ENCODE assay signal across 35 mouse cellular contexts in the genomic region with DNA sequence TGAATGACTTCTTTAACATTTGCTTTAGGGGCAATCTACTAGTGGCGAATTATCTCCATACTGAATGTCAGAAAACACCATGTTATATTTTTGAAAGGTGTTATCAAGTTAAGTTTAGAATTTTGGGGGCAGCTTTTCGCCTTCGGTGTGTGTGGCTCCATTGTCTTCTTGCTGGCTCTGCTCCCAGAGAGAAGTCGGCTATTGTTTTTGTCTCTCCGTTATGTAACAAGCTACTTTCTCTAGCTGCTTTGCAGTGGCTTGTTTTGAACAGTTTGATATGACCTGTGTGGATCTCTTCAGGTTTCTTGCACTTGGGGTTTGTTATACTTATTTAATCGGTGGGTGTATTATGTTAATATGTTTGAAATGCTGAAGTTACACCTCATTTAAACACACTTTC. TPM values are rescaled to one million over a fixed set of nuclear protein-coding genes. Genes with fewer than 3 reads are reported as not detected.
DNase-seq lines count a peak whose midpoint lies in the region; ATAC-seq lines count a peak whose summit lies in the region.
"Had no signal": no experiment of that assay in that cellular context is flagged by ENCODE, and none has a peak within 500 bp of the region (broad histone marks: within the 10 kb centered on the region; RNA-seq: fewer than 3 reads in every experiment).

No protein-coding gene starts in this region.

- 74% methylated on average over 6 of the region's 6 CpGs for WGBS in kidney, embryonic 16.5 days

- H3K27me3 ChIP-seq in kidney, embryonic 16.5 days (ENCODE audit: insufficient read depth, low read length) = no peaks in the 10 kb centered on the region
- H3K27me3 ChIP-seq: embryonic facial prominence, embryonic 12.5 days; kidney, embryonic 15.5 days; midbrain, embryonic 15.5 days had no signal

- H3K4me1 ChIP-seq in kidney, embryonic 16.5 days (ENCODE audit: insufficient read depth, low read length) = no peaks in the 10 kb centered on the region
- H3K4me1 ChIP-seq: limb, embryonic 13.5 days had no signal

- H3K4me2 ChIP-seq in kidney, embryonic 16.5 days (replicated peaks; ENCODE audit: low read depth, low read length) = no peak overlapping the region
- H3K4me2 ChIP-seq: embryonic facial prominence, embryonic 12.5 days; hindbrain, embryonic 14.5 days; kidney, embryonic 15.5 days; limb, embryonic 13.5 days; liver, embryonic 11.5 days; midbrain, embryonic 15.5 days had no signal

- no peak for ATAC-seq in kidney, embryonic 16.5 days (ENCODE audit: low FRiP score, low TSS enrichment)
- ATAC-seq: activated CD4-positive, CD25-positive, alpha-beta regulatory T cell, adult 4 months; forebrain, embryonic 14.5 days; intestine, postnatal 0 days; midbrain, embryonic 15.5 days had no signal

- H3K4me3 ChIP-seq in kidney, embryonic 16.5 days (ENCODE audit: low read length) = no peak overlapping the region
- H3K4me3 ChIP-seq: embryonic facial prominence, embryonic 12.5 days; kidney, embryonic 15.5 days; limb, embryonic 13.5 days; midbrain, embryonic 15.5 days had no signal

- peak; percentile 19 for DNase-seq in heart, adult 8-10 months (ENCODE audit: low spot score)
- no peak for DNase-seq in heart, postnatal 36 days
- DNase-seq in kidney, postnatal 14 days = peak; percentile 4
- DNase-seq in testis, postnatal 14 days (ENCODE audit: low spot score) = peak; percentile 24
- DNase-seq in testis, postnatal 10 days (ENCODE audit: low spot score) = no peak
- DNase-seq: adrenal gland, adult 2 months; adrenal gland, postnatal 36 days; B cell, adult 2 months; cerebellum, adult 9-11 months; embryo, embryonic 11 days; gastrocnemius, postnatal 36 days; kidney, postnatal 4 days had no signal

- no peak overlapping the region for H3K27ac ChIP-seq in kidney, embryonic 16.5 days (ENCODE audit: low read length)
- H3K27ac ChIP-seq: embryonic facial prominence, embryonic 12.5 days; hindbrain, embryonic 14.5 days; kidney, embryonic 15.5 days; limb, embryonic 13.5 days; midbrain, embryonic 15.5 days; stomach, postnatal 0 days had no signal

- no peak overlapping the region for H3K9ac ChIP-seq in kidney, embryonic 16.5 days (replicated peaks; ENCODE audit: low read length)
- H3K9ac ChIP-seq: embryonic facial prominence, embryonic 12.5 days; hindbrain, embryonic 14.5 days; kidney, embryonic 15.5 days; limb, embryonic 13.5 days; midbrain, embryonic 15.5 days had no signal

- intact Hi-C loops in heart, postnatal 36 days (cut with DNase I) = no loop called here

- no peaks in the 10 kb centered on the region for H3K9me3 ChIP-seq in kidney, embryonic 16.5 days (ENCODE audit: low read length)
- H3K9me3 ChIP-seq: embryonic facial prominence, embryonic 12.5 days; kidney, embryonic 15.5 days; limb, embryonic 13.5 days; midbrain, embryonic 15.5 days had no signal

- no peaks in the 10 kb centered on the region for H3K36me3 ChIP-seq in kidney, embryonic 16.5 days (ENCODE audit: insufficient read depth, low read length)
- H3K36me3 ChIP-seq: embryonic facial prominence, embryonic 12.5 days; kidney, embryonic 15.5 days; limb, embryonic 13.5 days; midbrain, embryonic 15.5 days had no signal

RNA-seq across cellular contexts. Expression of gene Olfr221, which starts 1.2 kb away (rescaled TPM):
- not detected for total RNA-seq in heart, adult 8-10 months (2022)
- not detected for total RNA-seq in heart, postnatal 36 days (2021)
- polyA plus RNA-seq in kidney, embryonic 16.5 days (2015; fragmentation: Nextera tagmentation; extraction: Ambion mirVana) = not detected in 2 replicates
- total RNA-seq: adrenal gland, adult 2 months; adrenal gland, postnatal 36 days; gastrocnemius, postnatal 36 days; hematopoietic stem cell, adult 5-6 weeks; layer of hippocampus, adult 8-10 months; layer of hippocampus, postnatal 25 days; left cerebral cortex, adult 8-10 months; left cerebral cortex, postnatal 36 days; neutrophil, adult 5-6 weeks had no signal
- polyA plus RNA-seq: activated CD4-positive, CD25-positive, alpha-beta regulatory T cell, adult 4 months; adrenal gland, adult 2 months; embryonic facial prominence, embryonic 12.5 days; forebrain, embryonic 14.5 days; heart, embryonic 14.5 days; hindbrain, embryonic 14.5 days; intestine, postnatal 0 days; kidney, embryonic 15.5 days; limb, embryonic 13.5 days; liver, embryonic 11.5 days; liver, embryonic 16.5 days; lung, embryonic 16.5 days; midbrain, embryonic 15.5 days; neural tube, embryonic 11.5 days; spleen, adult 2 months; stomach, postnatal 0 days; thymus, postnatal 0 days had no signal

RNA-seq across cellular contexts. Expression of gene Zfp219, which starts 22.9 kb away (rescaled TPM):
- 10 to 100 TPM; 22.5 to 29.9 (median 24.6) TPM for total RNA-seq in heart, adult 8-10 months (2022)
- 10 to 100 TPM; 27.8 to 31.7 TPM for total RNA-seq in heart, postnatal 36 days (2021)
- polyA plus RNA-seq in kidney, embryonic 16.5 days (2015; fragmentation: Nextera tagmentation; extraction: Ambion mirVana) = 38.9 and 39.2 TPM in 2 replicates

RNA-seq across cellular contexts. Expression of gene Tmem253, which starts 28.0 kb away (rescaled TPM):
- 1 to 10 TPM; 1.6 to 4.4 (median 2.5) TPM for total RNA-seq in heart, adult 8-10 months (2022)
- 1 to 10 TPM; 2.1 to 2.3 TPM for total RNA-seq in heart, postnatal 36 days (2021)
- 1.0 and 1.6 TPM in 2 replicates for polyA plus RNA-seq in kidney, embryonic 16.5 days (2015; fragmentation: Nextera tagmentation; extraction: Ambion mirVana)
- total RNA-seq: hematopoietic stem cell, adult 5-6 weeks; neutrophil, adult 5-6 weeks had no signal

RNA-seq across cellular contexts. Expression of gene Arhgef40, which starts 58.9 kb away (rescaled TPM):
- 10 to 100 TPM; 20.4 to 31.0 (median 24.0) TPM for total RNA-seq in heart, adult 8-10 months (2022)
- 10 to 100 TPM; 30.3 to 34.7 TPM for total RNA-seq in heart, postnatal 36 days (2021)
- 92.1 and 97.8 TPM in 2 replicates for polyA plus RNA-seq in kidney, embryonic 16.5 days (2015; fragmentation: Nextera tagmentation; extraction: Ambion mirVana)
- polyA plus RNA-seq: activated CD4-positive, CD25-positive, alpha-beta regulatory T cell, adult 4 months had no signal

Comparison
In these comparisons a context has a peak if more than half of its experiments do, and no peak if none do; other contexts are left out.
1. DNase-seq: peak in heart, adult 8-10 months (single experiment), kidney, postnatal 14 days (single experiment) and testis, postnatal 14 days (single experiment); none in heart, postnatal 36 days (0 of 2) and testis, postnatal 10 days (single experiment).